Mouse (Mus musculus): ENCODE data around the gene Lrrn1.
A peak's percentile ranks its signal among the peaks of the same experiment; 100 is the strongest.

DNA sequence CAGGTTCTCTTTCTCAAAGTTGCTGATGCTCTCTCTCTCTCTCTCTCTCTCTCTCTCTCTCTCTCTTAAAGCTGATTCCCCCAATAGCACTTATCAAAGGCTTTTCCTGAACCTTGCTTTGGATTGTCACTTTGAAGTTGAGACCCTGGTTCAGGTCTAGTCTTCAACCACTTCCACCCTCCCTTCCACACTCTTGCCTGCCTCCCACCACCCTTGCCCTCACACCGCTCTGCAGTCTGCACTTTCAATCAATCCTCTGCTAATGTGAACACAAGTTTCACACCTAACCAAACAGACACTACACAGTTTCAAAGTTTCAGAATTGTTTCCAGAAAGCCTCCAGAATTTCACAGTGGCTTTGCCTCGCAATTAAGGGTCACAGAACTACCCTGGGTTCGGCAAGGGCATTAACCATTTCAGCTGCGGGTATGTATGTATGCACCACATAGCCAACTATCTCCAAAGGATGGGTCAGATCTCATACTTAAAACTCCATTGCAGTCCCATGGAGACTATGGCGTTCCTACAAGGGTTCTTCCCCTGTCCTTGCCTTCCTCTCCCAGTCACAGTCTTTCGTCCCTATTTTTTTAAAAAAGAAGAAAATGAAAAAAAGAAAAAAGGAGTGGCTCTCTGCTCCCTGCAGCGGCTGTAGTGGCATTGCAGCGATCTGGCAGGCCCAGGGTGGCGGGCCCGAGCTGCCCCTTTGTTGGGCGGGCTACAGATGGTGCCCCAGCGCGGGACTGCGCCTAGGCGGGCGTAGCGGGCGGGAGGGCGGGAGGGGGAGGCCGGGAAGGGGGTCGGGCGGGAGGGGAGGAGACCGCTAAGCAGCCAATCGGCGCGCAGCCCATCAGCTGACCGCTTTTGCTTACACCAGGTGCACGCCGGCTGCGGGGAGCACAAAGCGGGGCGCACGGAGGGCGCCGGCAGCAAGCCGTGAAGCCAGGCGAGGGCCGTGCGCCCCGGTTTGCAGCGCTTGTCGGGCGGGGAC is at the start of gene Lrrn1:
- TF ChIP-seq POLR2A (IDR thresholded peaks at IDR 0.05; ENCODE audit: insufficient read length, low read depth), result peak; percentile 64
- no peak for TF ChIP-seq USF1 (IDR thresholded peaks at IDR 0.05; ENCODE audit: low read depth)
- TF ChIP-seq TCF3 (IDR thresholded peaks at IDR 0.05; ENCODE audit: insufficient read length, low read depth), result no peak
- peak; percentile 69 for TF ChIP-seq POLR2AphosphoS2 (IDR thresholded peaks at IDR 0.05; ENCODE audit: insufficient read length, low read depth)
- TF ChIP-seq CEBPB (IDR thresholded peaks at IDR 0.05; ENCODE audit: insufficient read depth, poor library complexity, severe bottlenecking), result no peak
- TF ChIP-seq SRF (IDR thresholded peaks at IDR 0.05; ENCODE audit: control insufficient read depth, insufficient read length, low read depth), result no peak
- no peak for TF ChIP-seq MAX (IDR thresholded peaks at IDR 0.05; ENCODE audit: low read depth)
- TF ChIP-seq TCF12 (IDR thresholded peaks at IDR 0.05; ENCODE audit: insufficient read depth, poor library complexity, severe bottlenecking), result no peak
- no peak for TF ChIP-seq E2F4 (IDR thresholded peaks at IDR 0.05; ENCODE audit: insufficient read depth)
- peak in 1 of 3 experiments; percentile 59 for TF ChIP-seq MYOG (IDR thresholded peaks at IDR 0.05; ENCODE audit: control insufficient read depth in 1 of 3, insufficient read depth in 1 of 3, insufficient read length in 2 of 3, low read depth in 2 of 3)
- no peak for TF ChIP-seq REST (IDR thresholded peaks at IDR 0.05; ENCODE audit: insufficient read depth, insufficient read length)
- TF ChIP-seq MYOD1 (IDR thresholded peaks at IDR 0.05; ENCODE audit: control insufficient read depth in 1 of 3, insufficient read length in 2 of 3, low read depth in 2 of 3), result peak in 2 of 3 experiments; percentile 27 to 45
